Mouse (Mus musculus) hindbrain, embryonic 12.5 days (tissue): ENCODE measurements around the gene Ngf. TPM values are rescaled to one million over a fixed set of nuclear protein-coding genes. Genes with fewer than 3 reads are reported as not detected.

Experiments used
- ATAC-seq: fragments of 200-750 bp; cut with Nextera tagmentation; 2 replicates; pipeline ENCODE4 v1.8.0; 2017; ENCODE audit warnings: moderate TSS enrichment; ENCODE audit not compliant: low FRiP score
- H3K27ac ChIP-seq: fragments of 300-500 bp; sonication (generic); 2 replicates; pipeline ENCODE4 v1.5.1; 2016; ENCODE audit warnings: mild to moderate bottlenecking
- H3K27me3 ChIP-seq: fragments of 300-500 bp; sonication (generic); 2 replicates; pipeline ENCODE4 v1.6.1; 2016; ENCODE audit warnings: mild to moderate bottlenecking
- H3K36me3 ChIP-seq: fragments of 300-500 bp; sonication (generic); 2 replicates; pipeline ENCODE4 v1.6.1; 2016; ENCODE audit warnings: mild to moderate bottlenecking
- H3K4me1 ChIP-seq: fragments of 300-500 bp; sonication (generic); 2 replicates; pipeline ENCODE4 v1.6.1; 2016
- H3K4me2 ChIP-seq: fragments of 300-500 bp; sonication (generic); replicated peaks from 2 replicates; pipeline ENCODE4 v1.6.1; 2016; ENCODE audit warnings: mild to moderate bottlenecking
- H3K4me3 ChIP-seq: fragments of 300-500 bp; sonication (generic); 2 replicates; pipeline ENCODE4 v1.5.1; 2016; ENCODE audit warnings: mild to moderate bottlenecking
- H3K9ac ChIP-seq: fragments of 300-500 bp; sonication (generic); 2 replicates; pipeline ENCODE4 v1.6.1; 2016; ENCODE audit warnings: mild to moderate bottlenecking, moderate library complexity
- H3K9me3 ChIP-seq: fragments of 300-500 bp; sonication (generic); replicated peaks from 2 replicates; pipeline ENCODE4 v1.6.1; 2016; ENCODE audit warnings: mild to moderate bottlenecking
- WGBS: fragments of 180-500 bp; shearing (Covaris S2); methylation state at CpG from one replicate; pipeline ENCODE4 v1.1.7; 2016; 5-methylcytosine and 5-hydroxymethylcytosine counted together
- polyA plus RNA-seq: library from polyadenylated mRNA; unstranded; fragments of >200 nt; fragmentation: Nextera tagmentation; extraction: Ambion mirVana; gene quantifications from 2 replicates; pipeline ENCODE4 v1.2.1, GENCODE M21; 2016

The Ngf gene
- polyA plus RNA-seq, 1 experiment from 2014 or later: 1.6 TPM

GRCm38 (mm10) chr3:102474275-102475155 lies 4.8 kb downstream of the Ngf start:
- ATAC-seq: no peak
- Histone ChIP-seq H3K4me1 (peaks cover 10% of the 10 kb centered on the region), H3K9me3 (0 out of 2 replicates have a peak, but pooled peaks cover 5% of the 10 kb centered on the region), H3K9ac (no peak overlapping the region), H3K4me2 (no peak overlapping the region), H3K4me3 (no peak overlapping the region), H3K27me3 (peaks cover 25% of the 10 kb centered on the region), H3K36me3 (no peaks in the 10 kb centered on the region), H3K27ac (no peak overlapping the region)
- WGBS: 87% methylated on average over 15 of the region's 15 CpGs

- ATAC-seq: no peak
- 87% methylated on average over 12 of the region's 12 CpGs for WGBS
- no peak overlapping the region for H3K27ac ChIP-seq
Observed at GRCm38 (mm10) chr3:102477917-102478694, 8.4 kb downstream of the Ngf start.

GRCm38 (mm10) chr3:102490393-102491123 lies 20.8 kb downstream of the Ngf start:
- no peaks in the 10 kb centered on the region for H3K4me1 ChIP-seq
- no peak overlapping the region for H3K27ac ChIP-seq
- no peak for ATAC-seq
- no peak overlapping the region for H3K4me3 ChIP-seq
- 78% methylated on average over 14 of the region's 14 CpGs for WGBS
- no peak overlapping the region for H3K4me2 ChIP-seq
- H3K9ac ChIP-seq: no peak overlapping the region
- H3K27me3 ChIP-seq: no peaks in the 10 kb centered on the region; the same call in 1 of the 2 replicates
- no peaks in the 10 kb centered on the region for H3K9me3 ChIP-seq
- no peaks in the 10 kb centered on the region for H3K36me3 ChIP-seq

More at GRCm38 (mm10) chr3:102477917-102478694, 8.4 kb downstream of the Ngf start:
- no peaks in the 10 kb centered on the region; the same call in 1 of the 2 replicates for H3K27me3 ChIP-seq
- H3K4me2 ChIP-seq: no peak overlapping the region
- H3K4me1 ChIP-seq: no peaks in the 10 kb centered on the region
- H3K4me3 ChIP-seq: no peak overlapping the region
- no peaks in the 10 kb centered on the region for H3K36me3 ChIP-seq
- H3K9ac ChIP-seq: no peak overlapping the region
- 0 out of 2 replicates have a peak, but pooled peaks cover 5% of the 10 kb centered on the region for H3K9me3 ChIP-seq

GRCm38 (mm10) chr3:102498113-102498512 lies 28.4 kb downstream of the Ngf start:
- Histone ChIP-seq H3K27ac (no peak overlapping the region), H3K4me1 (no peaks in the 10 kb centered on the region), H3K4me3 (no peak overlapping the region), H3K9ac (no peak overlapping the region), H3K4me2 (no peak overlapping the region), H3K27me3 (no peaks in the 10 kb centered on the region), H3K9me3 (no peaks in the 10 kb centered on the region), H3K36me3 (no peaks in the 10 kb centered on the region)
- no peak for ATAC-seq
- WGBS: 83% methylated on average over 7 of the region's 7 CpGs

- Histone ChIP-seq H3K4me1 (no peaks in the 10 kb centered on the region), H3K36me3 (no peaks in the 10 kb centered on the region), H3K27ac (no peak overlapping the region), H3K4me3 (no peak overlapping the region), H3K9ac (no peak overlapping the region), H3K9me3 (no peaks in the 10 kb centered on the region), H3K27me3 (no peaks in the 10 kb centered on the region), H3K4me2 (no peak overlapping the region)
- no peak for ATAC-seq
- WGBS: 82% methylated on average over 6 of the region's 6 CpGs
Observed at GRCm38 (mm10) chr3:102498931-102499330, 29.2 kb downstream of the Ngf start.

- H3K9ac ChIP-seq: no peak overlapping the region
- no peaks in the 10 kb centered on the region for H3K4me1 ChIP-seq
- no peaks in the 10 kb centered on the region for H3K27me3 ChIP-seq
- H3K9me3 ChIP-seq: no peaks in the 10 kb centered on the region
- no peak for ATAC-seq
- WGBS: 86% methylated on average over 2 of the region's 2 CpGs
- H3K27ac ChIP-seq: no peak overlapping the region
- H3K36me3 ChIP-seq: no peaks in the 10 kb centered on the region
- H3K4me3 ChIP-seq: no peak overlapping the region
- no peak overlapping the region for H3K4me2 ChIP-seq
Observed at GRCm38 (mm10) chr3:102500031-102500430, 30.3 kb downstream of the Ngf start.

- no peaks in the 10 kb centered on the region for H3K36me3 ChIP-seq
- H3K9ac ChIP-seq: no peak overlapping the region
- 84% methylated on average over 4 of the region's 4 CpGs for WGBS
- H3K4me3 ChIP-seq: no peak overlapping the region
- H3K27me3 ChIP-seq: no peaks in the 10 kb centered on the region
- no peaks in the 10 kb centered on the region for H3K9me3 ChIP-seq
- H3K27ac ChIP-seq: no peak overlapping the region
- H3K4me2 ChIP-seq: no peak overlapping the region
- no peaks in the 10 kb centered on the region for H3K4me1 ChIP-seq
- ATAC-seq: no peak
Observed at GRCm38 (mm10) chr3:102501186-102501585, 31.5 kb downstream of the Ngf start.

- H3K4me3 ChIP-seq: no peak overlapping the region
- no peaks in the 10 kb centered on the region for H3K36me3 ChIP-seq
- 0 out of 2 replicates have a peak, but pooled peaks cover 5% of the 10 kb centered on the region for H3K4me1 ChIP-seq
- 81% methylated on average over 4 of the region's 4 CpGs for WGBS
- H3K27ac ChIP-seq: no peak overlapping the region
- no peaks in the 10 kb centered on the region for H3K27me3 ChIP-seq
- no peak for ATAC-seq
- no peak overlapping the region for H3K4me2 ChIP-seq
- H3K9ac ChIP-seq: no peak overlapping the region
- H3K9me3 ChIP-seq: no peaks in the 10 kb centered on the region
Observed at GRCm38 (mm10) chr3:102505129-102505528, 35.4 kb downstream of the Ngf start.

GRCm38 (mm10) chr3:102506061-102506460 lies 36.3 kb downstream of the Ngf start:
- no peak overlapping the region for H3K4me2 ChIP-seq
- H3K36me3 ChIP-seq: no peaks in the 10 kb centered on the region
- 0 out of 2 replicates have a peak, but pooled peaks cover 5% of the 10 kb centered on the region for H3K4me1 ChIP-seq
- 79% methylated on average over 12 of the region's 12 CpGs for WGBS
- H3K27me3 ChIP-seq: no peaks in the 10 kb centered on the region
- ATAC-seq: no peak
- H3K9ac ChIP-seq: no peak overlapping the region
- H3K4me3 ChIP-seq: no peak overlapping the region
- no peak overlapping the region for H3K27ac ChIP-seq
- no peaks in the 10 kb centered on the region for H3K9me3 ChIP-seq

- H3K4me1 ChIP-seq: 0 out of 2 replicates have a peak, but pooled peaks cover 5% of the 10 kb centered on the region
- no peak overlapping the region for H3K27ac ChIP-seq
- ATAC-seq: no peak
- no peaks in the 10 kb centered on the region for H3K27me3 ChIP-seq
- no peaks in the 10 kb centered on the region for H3K9me3 ChIP-seq
- WGBS: 72% methylated on average over 8 of the region's 8 CpGs
- H3K9ac ChIP-seq: no peak overlapping the region
- no peak overlapping the region for H3K4me2 ChIP-seq
- no peak overlapping the region for H3K4me3 ChIP-seq
- no peaks in the 10 kb centered on the region for H3K36me3 ChIP-seq
Observed at GRCm38 (mm10) chr3:102507666-102508260, 38.0 kb downstream of the Ngf start.

- no peak overlapping the region for H3K4me2 ChIP-seq
- no peaks in the 10 kb centered on the region for H3K27me3 ChIP-seq
- WGBS: 44% methylated on average over 9 of the region's 9 CpGs
Observed at GRCm38 (mm10) chr3:102508455-102508854, 38.7 kb downstream of the Ngf start.

More at GRCm38 (mm10) chr3:102508455-102508854, 38.7 kb downstream of the Ngf start:
- no peak overlapping the region for H3K27ac ChIP-seq
- no peak for ATAC-seq
- no peak overlapping the region for H3K9ac ChIP-seq
- H3K9me3 ChIP-seq: no peaks in the 10 kb centered on the region
- no peak overlapping the region for H3K4me3 ChIP-seq
- H3K4me1 ChIP-seq: 0 out of 2 replicates have a peak, but pooled peaks cover 5% of the 10 kb centered on the region
- no peaks in the 10 kb centered on the region for H3K36me3 ChIP-seq
